Mouse (Mus musculus) c-Kit-positive CD71-positive TER-119-negative erythroid progenitor cells, embryonic 14.5 days (primary cell): ENCODE results near the gene L2hgdh.

Experiments
- DNase-seq: peaks from one replicate; pipeline ENCODE4 v3.0.0-alpha.2; 2013; ENCODE audit warnings: low read depth

Gene L2hgdh

GRCm38 (mm10) chr12:69729246-69729645, 4.6 kb upstream of the L2hgdh start:
- DNase-seq = no peak

- DNase-seq = peak; percentile 23
These were observed 509 bp downstream of the L2hgdh start for GRCm38 (mm10) chr12:69724018-69724710.

- DNase-seq = no peak
These were observed 1.3 kb downstream of the L2hgdh start for GRCm38 (mm10) chr12:69723376-69723775.

GRCm38 (mm10) chr12:69722857-69723256, 1.8 kb downstream of the L2hgdh start:
- no peak for DNase-seq

GRCm38 (mm10) chr12:69713628-69714027, 11.0 kb downstream of the L2hgdh start:
- DNase-seq = no peak

- DNase-seq = peak; percentile 29
These were observed 19.7 kb downstream of the L2hgdh start for GRCm38 (mm10) chr12:69704799-69705458.

- no peak for DNase-seq
These were observed 26.3 kb downstream of the L2hgdh start for GRCm38 (mm10) chr12:69698352-69698751.

- DNase-seq = no peak
These were observed 27.9 kb downstream of the L2hgdh start for GRCm38 (mm10) chr12:69696746-69697145.

- DNase-seq = no peak
These were observed 31.2 kb downstream of the L2hgdh start for GRCm38 (mm10) chr12:69693471-69693870.

GRCm38 (mm10) chr12:69690714-69691113, 34.0 kb downstream of the L2hgdh start:
- no peak for DNase-seq

GRCm38 (mm10) chr12:69689094-69689493, 35.6 kb downstream of the L2hgdh start:
- DNase-seq = no peak

GRCm38 (mm10) chr12:69688368-69688767, 36.3 kb downstream of the L2hgdh start:
- no peak for DNase-seq

GRCm38 (mm10) chr12:69683537-69683936, 41.1 kb downstream of the L2hgdh start:
- no peak for DNase-seq

GRCm38 (mm10) chr12:69682788-69683419, 41.8 kb downstream of the L2hgdh start:
- DNase-seq = no peak

GRCm38 (mm10) chr12:69682065-69682787, 42.4 kb downstream of the L2hgdh start:
- peak; percentile 75 for DNase-seq

GRCm38 (mm10) chr12:69681566-69682061, 43.1 kb downstream of the L2hgdh start, which contains the start of gene Sos2:
Gene Sos2, minus strand, starts transcription at chr12:69681852.
- DNase-seq = no peak

- no peak for DNase-seq
These were observed 43.8 kb downstream of the L2hgdh start for GRCm38 (mm10) chr12:69680635-69681565.

- no peak for DNase-seq
These were observed 48.5 kb downstream of the L2hgdh start for GRCm38 (mm10) chr12:69676157-69676556.

GRCm38 (mm10) chr12:69674576-69675537, 49.8 kb downstream of the L2hgdh start:
- no peak for DNase-seq

- DNase-seq = no peak
These were observed 50.5 kb downstream of the L2hgdh start for GRCm38 (mm10) chr12:69674176-69674575.
